Mouse (Mus musculus) megakaryocyte, embryonic 14.5 days (primary cell): ENCODE results near the gene Myl12a.

Experiments used
- FLI1 ChIP-seq: IDR thresholded peaks from 2 replicates; pipeline ENCODE4 v1.6.1; 2012; ENCODE audit warnings: low read length, inconsistent platforms, mixed read lengths
- GATA1 ChIP-seq: IDR thresholded peaks from 3 replicates; pipeline ENCODE4 v1.6.1; 2012; ENCODE audit warnings: mixed read lengths, low read length, inconsistent platforms, borderline replicate concordance

- TF ChIP-seq GATA1 = no peak
- no peak for TF ChIP-seq FLI1
Observed at GRCm38 (mm10) chr17:70943779-70944178, 58.9 kb downstream of the Myl12a start.
